Mouse (Mus musculus): ENCODE data around the gene Nphs1. TPM values are rescaled to one million over a fixed set of nuclear protein-coding genes. Genes with fewer than 3 reads are reported as not detected.

Gene Nphs1
- not detected for total RNA-seq (2023)

DNA sequence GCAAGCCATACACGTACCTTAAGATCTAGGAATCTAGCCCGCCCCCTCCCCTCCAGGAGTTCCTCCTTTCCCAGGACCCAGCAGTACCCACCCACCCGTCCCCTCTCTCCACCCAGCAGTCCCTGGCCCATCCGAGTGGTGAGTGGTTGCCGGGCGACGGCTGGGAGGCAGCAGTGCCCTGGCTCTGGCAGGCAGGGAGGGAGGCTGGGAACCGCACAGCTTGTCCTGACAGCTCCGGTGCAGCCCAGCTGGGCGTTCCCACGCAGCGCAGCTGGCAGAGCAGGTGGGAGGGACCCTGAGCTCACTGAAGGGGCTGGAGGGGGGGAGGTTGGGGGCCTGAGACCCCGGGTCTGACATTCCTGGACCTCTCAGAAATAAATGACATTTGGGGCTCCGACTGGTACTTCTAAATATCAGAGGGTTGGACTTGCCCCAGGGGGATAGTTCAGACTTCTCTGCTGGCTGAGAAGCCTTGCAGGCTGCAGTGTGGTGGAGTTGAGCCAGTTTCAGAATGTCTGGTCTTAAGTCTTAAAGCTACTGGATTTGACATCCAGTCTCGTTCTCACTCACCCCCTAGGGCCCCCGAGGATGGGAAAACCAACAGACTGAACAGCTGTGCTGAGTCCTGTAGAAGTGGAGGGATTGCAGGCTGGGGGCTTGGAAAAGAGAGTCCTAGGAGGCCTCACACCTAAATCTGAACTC is at the start of gene Nphs1, which contains the start of gene Kirrel2:
Gene Nphs1 (plus strand): TSS at position 687 of the 702 bp plus-strand sequence.
Gene Kirrel2 (minus strand): TSS at position 62 of the 702 bp plus-strand sequence.

DNA sequence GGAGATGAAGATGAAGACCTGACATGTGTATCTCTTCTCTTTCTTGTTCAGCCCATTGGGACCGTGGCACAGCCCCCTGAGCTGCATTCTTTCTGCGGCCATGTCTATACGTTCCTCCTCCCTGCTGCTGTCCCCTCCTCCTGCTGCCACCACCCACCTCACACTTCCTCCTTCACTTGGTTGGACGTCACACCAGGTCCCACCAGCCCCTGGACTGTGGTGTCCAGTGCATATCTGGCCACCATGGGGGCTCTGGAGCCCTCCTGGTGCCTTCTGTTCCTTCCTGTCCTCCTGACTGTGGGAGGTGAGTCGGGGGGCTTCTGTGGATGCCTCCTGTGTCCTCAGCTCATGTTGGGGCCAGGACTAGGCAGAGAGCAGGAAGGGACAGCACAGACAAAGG is 44.5 kb upstream of the Nphs1 start, which contains the start of gene Tyrobp:
Gene Tyrobp (plus strand): TSS at position 165 of the 400 bp plus-strand sequence.

GRCm38 (mm10) chr7:30419561-30420499 is 38.3 kb upstream of the Nphs1 start, which contains the start of gene Hcst:
Hcst (minus strand) TSS chr7:30419854.

DNA sequence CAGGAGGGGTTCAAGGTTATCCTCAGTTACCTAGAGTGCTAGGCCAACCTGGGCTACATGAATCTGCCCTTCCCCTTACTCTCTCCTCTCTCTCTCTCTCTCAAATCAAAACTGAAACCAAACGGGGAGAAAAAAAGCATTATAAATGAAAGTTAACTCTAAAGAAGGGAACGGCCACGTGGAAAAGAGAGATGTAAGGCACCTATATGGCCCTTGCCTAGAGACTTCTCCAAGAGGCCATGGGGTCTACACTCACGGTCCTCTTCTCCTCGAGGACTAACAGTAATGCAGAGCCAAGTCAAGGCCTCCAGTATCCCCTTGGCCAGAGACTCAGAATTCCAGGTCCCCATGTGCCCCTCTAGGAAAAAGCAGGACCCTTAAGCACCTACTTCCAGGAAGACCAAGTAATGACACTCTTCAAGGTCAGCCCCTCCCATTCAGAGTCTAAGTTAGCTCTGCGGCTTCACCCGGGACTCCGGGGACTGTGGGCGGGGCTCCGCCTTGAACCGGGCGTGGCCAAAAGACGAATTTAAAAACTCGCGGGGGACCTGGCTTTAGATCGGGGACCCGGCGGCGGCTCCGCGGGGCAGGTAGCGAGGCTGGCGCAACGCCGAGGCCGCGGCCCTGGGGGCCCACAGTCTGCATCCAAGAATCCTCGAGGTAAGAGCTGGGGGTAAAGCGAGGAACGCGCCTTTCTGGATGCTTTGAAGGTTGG is 36.8 kb upstream of the Nphs1 start, which contains the start of gene Nfkbid:
Gene Nfkbid (plus strand): TSS at position 558 of the 715 bp plus-strand sequence.

DNA sequence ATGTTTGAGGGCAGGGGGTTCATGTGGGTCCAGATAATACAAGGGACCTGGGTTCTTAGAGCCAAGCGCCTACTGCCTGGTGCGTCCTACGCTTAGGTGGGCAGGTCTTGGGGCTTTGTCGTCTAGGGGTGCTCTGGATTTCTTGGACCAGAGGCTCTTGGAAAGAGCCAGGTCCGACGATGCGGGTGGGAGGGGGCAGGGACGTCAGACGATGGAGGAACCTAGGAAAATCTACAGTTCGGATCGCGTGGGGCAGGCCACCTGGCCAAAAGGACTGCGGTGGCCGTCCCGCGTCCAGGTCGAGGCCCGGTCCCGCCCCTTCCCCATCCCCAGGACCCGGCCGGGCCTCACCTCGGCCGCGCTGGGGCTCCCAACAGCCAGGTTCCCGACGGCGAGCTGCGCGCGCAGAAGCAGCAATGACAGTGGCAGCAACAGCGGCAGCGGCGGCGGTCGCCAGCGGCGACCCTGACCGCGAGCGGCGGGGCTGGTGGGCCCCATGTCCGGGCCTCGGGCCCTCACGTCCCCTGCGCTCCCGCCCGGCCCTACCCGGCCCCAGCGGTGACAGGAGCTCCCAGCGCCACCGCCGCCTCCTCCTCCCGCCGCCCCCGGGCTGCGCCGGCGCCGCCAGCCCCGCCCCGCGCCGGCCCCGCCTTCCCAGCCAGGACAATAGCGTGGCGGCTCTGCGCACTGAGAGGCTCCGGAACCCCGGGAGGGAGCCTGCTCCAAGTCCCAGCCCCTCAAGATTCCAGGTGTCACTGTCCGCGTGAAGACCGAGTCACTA is 13.0 kb upstream of the Nphs1 start, which contains the start of gene Aplp1:
Gene Aplp1 (minus strand): TSS at position 565 of the 781 bp plus-strand sequence.

GRCm38 (mm10) chr7:30493401-30493931 is 35.4 kb downstream of the Nphs1 start, which contains the start of gene Prodh2:
Prodh2 (plus strand) TSS chr7:30493622.

DNA sequence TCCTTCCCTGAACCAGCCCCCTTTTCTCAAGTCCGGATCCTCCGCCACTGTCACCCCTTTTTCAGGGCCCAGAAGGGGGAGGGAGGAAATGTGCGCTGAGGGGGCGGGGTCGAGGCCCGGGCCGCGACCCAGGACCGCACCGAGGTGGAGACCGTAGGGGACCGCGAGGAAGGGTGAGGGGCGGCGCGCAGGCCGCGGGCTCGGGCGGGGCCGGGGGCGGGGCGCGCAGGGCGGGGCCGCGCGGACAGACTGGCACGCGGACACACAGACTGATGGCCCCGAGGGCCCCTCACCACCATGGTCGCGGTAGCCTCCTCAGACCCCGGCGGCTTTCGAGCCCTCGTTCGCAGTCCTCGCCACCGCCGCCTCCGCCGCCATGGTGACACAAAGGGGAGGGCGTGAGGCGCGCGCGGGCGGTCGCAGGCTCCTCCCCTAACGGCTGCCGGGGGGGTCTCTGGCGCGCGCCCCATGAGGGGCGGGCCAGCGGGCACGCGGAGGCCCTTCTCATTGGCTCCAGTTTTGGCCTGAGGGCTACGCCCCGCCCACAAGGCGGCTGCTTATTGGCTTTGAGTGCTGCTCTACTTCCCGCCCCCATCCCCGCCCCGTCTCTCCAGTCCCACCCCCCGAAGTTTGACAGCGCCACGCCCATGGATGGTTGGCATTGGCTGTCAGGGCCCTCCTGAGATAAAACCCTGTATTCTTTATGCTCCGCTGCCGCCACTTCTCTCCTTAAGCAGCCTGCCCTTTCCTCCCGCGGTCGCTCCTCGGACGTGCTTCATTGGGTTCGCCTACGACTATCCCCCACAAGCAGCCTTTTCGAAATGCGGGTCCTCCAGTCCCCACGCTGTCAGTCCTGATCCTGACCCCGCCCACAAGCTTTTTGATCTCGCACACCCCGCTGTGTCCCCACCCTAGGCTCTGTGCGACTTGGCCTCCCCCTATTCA is 76.8 kb downstream of the Nphs1 start, which contains the start of gene Arhgap33:
Gene Arhgap33 (minus strand): TSS at position 428 of the 945 bp plus-strand sequence.

Other genes with a start within 250 kb of the Nphs1 start
- gene Polr2i, start 226.4 kb upstream of the Nphs1 start, total RNA-seq (2023) = 10 to 100 TPM; 30.4 to 34.5 TPM
- gene Tbcb, start 226.0 kb upstream of the Nphs1 start, total RNA-seq (2023) = 10 to 100 TPM; 38.7 to 46.2 TPM
- gene Ovol3, start 222.6 kb upstream of the Nphs1 start, total RNA-seq (2023) = not detected
- under 1 TPM; 0.27 to 0.37 TPM for gene Thap8, start 178.2 kb upstream of the Nphs1 start, total RNA-seq (2023)
- gene Wdr62, start 177.9 kb upstream of the Nphs1 start, total RNA-seq (2023) = 10 to 100 TPM; 16.6 to 21.5 TPM
- gene Clip3, start 166.6 kb upstream of the Nphs1 start, total RNA-seq (2023) = not detected
- 10 to 100 TPM; 14.6 to 14.7 TPM for gene Alkbh6, start 149.6 kb upstream of the Nphs1 start, total RNA-seq (2023)
- under 1 TPM in 1 of 2 experiments, not detected in 1; 0.76 TPM for gene Syne4, start 143.5 kb upstream of the Nphs1 start, total RNA-seq (2023)
- gene E130208F15Rik, start 136.6 kb upstream of the Nphs1 start, total RNA-seq (2023) = not detected
- 1 to 10 TPM; 3.2 to 3.4 TPM for gene Sdhaf1, start 134.4 kb upstream of the Nphs1 start, total RNA-seq (2023)
- gene Lrfn3, start 95.5 kb upstream of the Nphs1 start, total RNA-seq (2023) = not detected
- gene Tyrobp, start 44.6 kb upstream of the Nphs1 start, total RNA-seq (2023) = 1,000 to 10,000 TPM; 2,122 to 2,210 TPM
- gene Hcst, start 38.5 kb upstream of the Nphs1 start, total RNA-seq (2023) = 100 to 1,000 TPM; 116 to 123 TPM
- 10 to 100 TPM; 65.6 to 78.9 TPM for gene Nfkbid, start 36.6 kb upstream of the Nphs1 start, total RNA-seq (2023)
- gene Aplp1, start 12.8 kb upstream of the Nphs1 start, total RNA-seq (2023) = under 1 TPM in 1 of 2 experiments, not detected in 1; 0.27 TPM
- gene Kirrel2, start 625 bp upstream of the Nphs1 start, total RNA-seq (2023) = not detected
- not detected for gene Prodh2, start 35.3 kb downstream of the Nphs1 start, total RNA-seq (2023)
- 10 to 100 TPM; 14.2 to 14.6 TPM for gene Arhgap33, start 76.7 kb downstream of the Nphs1 start, total RNA-seq (2023)
- 1 to 10 TPM; 5.1 to 7.4 TPM for gene Hspb6, start 93.9 kb downstream of the Nphs1 start, total RNA-seq (2023)
- gene Proser3, start 94.0 kb downstream of the Nphs1 start, total RNA-seq (2023) = 1 to 10 TPM; 6.0 to 6.3 TPM
- 10 to 100 TPM; 30.4 to 32.0 TPM for gene Lin37, start 101.5 kb downstream of the Nphs1 start, total RNA-seq (2023)
- gene U2af1l4, start 105.0 kb downstream of the Nphs1 start, total RNA-seq (2023) = 10 to 100 TPM; 40.8 to 45.4 TPM
- gene Gm49396, start 105.0 kb downstream of the Nphs1 start, total RNA-seq (2023) = 1 to 10 TPM; 3.2 to 6.2 TPM
- gene Psenen, start 105.3 kb downstream of the Nphs1 start, total RNA-seq (2023) = 100 to 1,000 TPM; 120 to 121 TPM
- 1 to 10 TPM; 3.7 to 5.5 TPM for gene Igflr1, start 107.1 kb downstream of the Nphs1 start, total RNA-seq (2023)
- gene Kmt2b, start 130.4 kb downstream of the Nphs1 start, total RNA-seq (2023) = 10 to 100 TPM; 51.3 to 54.4 TPM
- gene Zbtb32, start 140.6 kb downstream of the Nphs1 start, total RNA-seq (2023) = under 1 TPM; 0.20 to 0.22 TPM
- not detected for gene Upk1a, start 154.5 kb downstream of the Nphs1 start, total RNA-seq (2023)
- 100 to 1,000 TPM; 236 to 250 TPM for gene Cox6b1, start 167.8 kb downstream of the Nphs1 start, total RNA-seq (2023)
- gene Etv2, start 177.5 kb downstream of the Nphs1 start, total RNA-seq (2023) = not detected
- 10 to 100 TPM; 77.8 to 88.7 TPM for gene Rbm42, start 192.0 kb downstream of the Nphs1 start, total RNA-seq (2023)
- 10 to 100 TPM; 22.3 to 22.8 TPM for gene Haus5, start 206.7 kb downstream of the Nphs1 start, total RNA-seq (2023)
- gene Pmis2, start 213.3 kb downstream of the Nphs1 start, total RNA-seq (2023) = not detected
- not detected for gene 2200002J24Rik, start 240.6 kb downstream of the Nphs1 start, total RNA-seq (2023)